Mouse (Mus musculus) olfactory bulb, adult 2 months (tissue): ENCODE results near the gene Dnajb7.

Experiments
- CTCF ChIP-seq: fragments of 200-500 bp; IDR thresholded peaks from 2 replicates; pipeline ENCODE4 v1.5.1; 2012; ENCODE audit warnings: low read depth, mild to moderate bottlenecking, low read length, moderate library complexity; ENCODE audit not compliant: insufficient read depth
- POLR2A ChIP-seq: fragments of 200-500 bp; IDR thresholded peaks from 2 replicates; pipeline ENCODE4 v1.6.1; 2012; ENCODE audit warnings: mild to moderate bottlenecking, low read depth, low read length, moderate library complexity; ENCODE audit not compliant: insufficient read depth

DNA sequence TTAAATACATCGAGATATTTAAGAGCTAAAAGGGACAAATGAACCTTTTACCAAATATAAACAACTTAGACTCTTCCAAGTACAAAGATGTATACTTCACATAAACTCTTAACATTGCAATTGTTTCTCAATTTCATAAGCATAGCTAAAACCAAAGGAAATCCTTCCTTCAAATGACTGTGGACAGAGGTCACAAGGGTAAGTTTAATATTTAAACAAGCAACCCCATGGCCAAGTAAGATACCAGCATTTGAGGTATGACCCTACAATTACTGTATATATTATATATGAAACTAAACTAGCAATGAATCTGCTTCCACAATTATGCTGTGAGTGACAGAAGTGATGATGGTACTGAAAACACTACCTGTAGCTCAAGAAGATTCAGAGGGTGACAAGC, 43.8 kb downstream of the Dnajb7 start:
- TF ChIP-seq CTCF (no peak), POLR2A (no peak)
